In genomic region chr10:111149761-111150160, GRCm38 (mm10) we compare ENCODE assay signal across 15 mouse cellular contexts.
"Had no signal": no experiment of that assay in that cellular context is flagged by ENCODE, and none has a peak within 500 bp of the region (broad histone marks: within the 10 kb centered on the region; RNA-seq: fewer than 3 reads in every experiment).

No protein-coding gene starts in this region.

- H3K4me3 ChIP-seq: intestine, embryonic 15.5 days; layer of hippocampus, adult 2 months; limb, embryonic 13.5 days; liver, embryonic 13.5 days; megakaryocyte, embryonic 14.5 days; midbrain, embryonic 15.5 days; neural tube, embryonic 12.5 days; stomach, embryonic 15.5 days had no signal

- H3K27me3 ChIP-seq: intestine, embryonic 15.5 days; limb, embryonic 13.5 days; liver, embryonic 13.5 days; midbrain, embryonic 15.5 days; neural tube, embryonic 12.5 days; stomach, embryonic 15.5 days had no signal

- H3K4me1 ChIP-seq: intestine, embryonic 15.5 days; limb, embryonic 13.5 days; liver, embryonic 13.5 days; megakaryocyte, embryonic 14.5 days; midbrain, embryonic 15.5 days; neural tube, embryonic 12.5 days; stomach, embryonic 15.5 days had no signal

- H3K36me3 ChIP-seq: intestine, embryonic 15.5 days; limb, embryonic 13.5 days; liver, embryonic 13.5 days; midbrain, embryonic 15.5 days; neural tube, embryonic 12.5 days; stomach, embryonic 15.5 days had no signal

- ATAC-seq: intestine, embryonic 15.5 days; liver, postnatal 0 days; midbrain, embryonic 15.5 days had no signal

- DNase-seq: liver, embryonic 13.5 days; liver, postnatal 0 days; lung, postnatal 10 days; right cerebral cortex, postnatal 14 days; thymus, adult 2 months; thymus, postnatal 25 days had no signal

- H3K9ac ChIP-seq: intestine, embryonic 15.5 days; limb, embryonic 13.5 days; liver, embryonic 13.5 days; liver, postnatal 0 days; midbrain, embryonic 15.5 days; neural tube, embryonic 12.5 days; stomach, embryonic 15.5 days had no signal

- H3K27ac ChIP-seq: intestine, embryonic 15.5 days; layer of hippocampus, adult 2 months; limb, embryonic 13.5 days; liver, embryonic 13.5 days; macrophage; midbrain, embryonic 15.5 days; neural tube, embryonic 12.5 days; stomach, embryonic 15.5 days had no signal

- H3K4me2 ChIP-seq: intestine, embryonic 15.5 days; limb, embryonic 13.5 days; liver, embryonic 13.5 days; midbrain, embryonic 11.5 days; midbrain, embryonic 15.5 days; neural tube, embryonic 12.5 days; stomach, embryonic 15.5 days had no signal

- H3K9me3 ChIP-seq: intestine, embryonic 15.5 days; limb, embryonic 13.5 days; liver, embryonic 13.5 days; megakaryocyte, embryonic 14.5 days; midbrain, embryonic 15.5 days; neural tube, embryonic 12.5 days; stomach, embryonic 15.5 days had no signal
